Mouse (Mus musculus): Measurements from ENCODE around the gene Pcsk5.

Pcsk5 gene

DNA sequence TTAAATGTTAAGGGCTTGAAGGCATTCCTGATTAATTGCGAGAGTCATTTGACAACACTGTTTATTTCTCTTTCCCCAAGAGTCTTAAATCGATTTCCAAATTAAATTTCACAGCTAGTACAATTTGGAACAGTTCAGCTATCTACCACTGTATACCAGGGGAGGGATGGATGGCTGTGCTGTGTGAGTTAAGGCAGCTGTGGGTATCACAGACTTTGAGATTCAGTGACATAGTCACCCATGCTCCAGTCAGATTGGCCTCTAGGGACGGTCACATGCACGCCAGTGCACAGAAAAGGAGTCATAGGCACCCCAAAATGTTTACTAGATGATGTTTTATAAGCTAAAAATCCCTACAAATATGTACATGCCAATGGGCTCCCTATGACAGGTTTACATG is 260.0 kb downstream of the Pcsk5 start:
- no peak for DNase-seq (ENCODE audit: low spot score in 2 of 2)

DNA sequence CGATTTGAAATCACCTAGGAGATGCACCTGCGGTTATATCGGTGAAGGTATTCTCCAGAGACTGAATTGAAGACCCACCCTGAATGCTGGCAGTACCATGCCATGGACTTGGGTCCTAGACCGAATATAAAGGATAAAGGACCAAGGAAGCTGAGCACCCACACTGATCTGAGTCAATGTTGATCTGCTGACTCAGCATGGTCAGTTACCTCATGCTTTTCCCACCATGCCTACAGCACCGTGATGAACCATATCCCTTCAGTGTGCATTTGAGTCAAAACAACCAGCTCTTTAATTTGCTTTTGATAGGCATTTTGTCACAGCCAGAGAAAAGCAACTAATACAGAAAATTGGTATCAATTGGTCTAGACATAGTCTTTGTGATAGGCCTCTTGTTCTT is 262.9 kb downstream of the Pcsk5 start:
- no peak for DNase-seq (ENCODE audit: low spot score in 2 of 2)

DNA sequence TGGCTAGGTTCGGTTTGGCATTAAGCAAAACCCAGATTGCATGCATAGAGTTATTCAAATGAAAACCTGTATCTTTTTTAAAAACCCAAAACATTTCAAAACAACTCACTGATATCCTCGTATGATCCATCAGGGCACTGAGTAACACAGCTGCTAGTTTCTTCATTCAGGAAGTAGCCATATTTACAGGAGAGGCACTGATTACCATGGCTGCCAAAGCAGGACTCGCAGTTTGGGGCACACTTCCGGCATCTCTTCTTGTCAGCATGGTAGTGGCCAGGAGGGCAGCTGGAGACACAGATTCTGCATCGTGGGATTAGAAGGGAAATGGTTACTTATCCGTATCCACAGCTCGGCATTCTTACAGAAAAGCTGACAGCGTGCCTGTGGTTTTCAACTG is 265.1 kb downstream of the Pcsk5 start:
- no peak for DNase-seq (ENCODE audit: low spot score in 2 of 2)

DNA sequence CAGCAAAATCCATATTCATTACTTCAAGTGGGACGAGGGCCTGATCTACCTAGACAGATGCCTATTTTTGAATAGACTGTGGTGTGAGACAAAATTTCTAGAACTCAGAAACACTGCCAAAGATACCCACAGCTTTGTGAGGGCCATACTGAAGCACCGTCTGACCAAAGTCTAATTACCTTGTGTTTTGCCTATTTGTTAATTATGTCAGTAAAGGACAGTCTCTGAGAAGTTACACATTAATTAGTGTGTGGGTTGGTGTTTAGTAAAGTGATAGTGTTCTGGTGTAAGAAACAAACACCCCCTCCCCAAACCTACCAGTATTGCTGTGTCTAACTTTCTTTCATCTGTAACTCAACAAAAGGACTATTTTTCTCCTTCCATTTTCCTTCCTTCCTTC is 266.5 kb downstream of the Pcsk5 start:
- no peak for DNase-seq (ENCODE audit: low spot score in 2 of 2)

DNA sequence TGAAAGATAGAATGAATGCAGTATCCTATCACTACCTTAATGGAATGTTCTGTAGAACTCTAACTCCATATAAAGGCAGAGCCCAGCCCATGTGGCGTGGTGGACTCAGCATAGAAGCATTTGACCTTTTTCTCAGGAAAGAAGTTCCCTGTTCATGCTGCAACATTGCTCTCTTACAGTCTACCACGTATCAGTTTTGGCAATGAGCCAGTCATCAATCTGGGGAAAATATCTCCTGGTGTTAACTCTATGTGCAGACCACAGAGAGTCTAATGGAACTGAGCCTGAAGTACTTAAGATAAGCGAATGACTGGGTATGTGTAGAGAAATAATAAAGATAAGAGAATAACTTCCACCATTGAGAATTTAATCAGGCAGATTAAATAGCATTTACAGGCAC is 270.2 kb downstream of the Pcsk5 start:
- no peak for DNase-seq (ENCODE audit: low spot score in 2 of 2)

DNA sequence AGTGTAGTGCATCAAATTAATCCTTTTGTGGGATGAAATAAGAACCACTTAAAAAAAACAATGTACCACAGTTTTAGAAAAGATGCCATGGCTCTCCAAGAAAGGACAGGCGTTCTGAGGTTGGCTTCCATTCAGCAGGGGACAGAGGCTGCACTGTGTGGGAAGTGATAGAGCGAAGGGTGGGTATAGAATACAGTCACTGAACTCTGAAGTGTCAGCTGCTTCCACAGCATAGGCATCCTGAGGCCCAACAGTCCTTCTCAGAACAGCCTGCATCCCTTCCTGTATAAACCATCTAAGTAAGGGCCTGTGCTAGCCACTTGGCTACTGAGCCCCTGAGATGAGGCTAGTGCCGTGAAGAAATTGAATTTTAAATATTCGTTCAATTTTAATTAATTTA is 271.3 kb downstream of the Pcsk5 start:
- DNase-seq (ENCODE audit: low spot score in 2 of 2) = no peak

DNA sequence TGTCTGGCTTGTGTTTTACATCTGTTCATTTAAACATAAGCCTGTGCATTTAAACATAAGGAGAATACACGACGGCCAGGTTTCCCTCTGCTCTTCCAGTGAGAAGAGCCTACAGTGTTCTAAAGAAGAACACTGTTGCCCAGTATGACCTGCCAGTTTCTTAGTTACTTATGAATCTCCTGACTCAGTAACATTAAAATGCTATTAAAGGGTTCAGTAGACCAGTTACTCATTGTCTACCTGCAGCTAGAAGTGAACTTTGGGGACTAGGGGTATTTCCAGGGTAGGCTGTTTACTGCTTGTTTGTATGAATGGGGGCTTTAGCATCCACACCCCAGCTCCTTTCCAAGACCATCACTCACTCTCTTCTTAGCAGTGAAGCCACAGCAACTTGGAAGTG is 278.7 kb downstream of the Pcsk5 start:
- DNase-seq (ENCODE audit: low spot score in 2 of 2) = no peak

DNA sequence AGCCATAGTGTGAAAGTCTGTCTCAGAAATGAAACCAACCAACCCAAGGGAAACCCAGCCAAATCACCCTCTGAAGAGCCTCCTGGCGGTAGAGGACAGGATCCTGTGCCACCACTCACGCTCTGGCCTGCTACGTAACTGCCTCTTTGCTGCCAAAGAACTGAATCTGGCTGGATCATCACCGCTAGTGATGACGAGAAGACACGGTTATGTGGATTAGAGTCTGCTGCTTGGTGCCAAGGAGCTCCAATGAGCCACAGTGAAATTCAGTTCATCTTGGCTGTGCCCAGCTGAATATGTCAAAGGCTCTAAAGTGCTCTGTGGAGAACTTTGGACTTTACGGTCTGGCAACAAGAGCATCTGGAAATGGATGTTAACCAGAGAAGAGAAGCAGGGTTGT is 282.3 kb downstream of the Pcsk5 start:
- no peak for DNase-seq (ENCODE audit: low spot score in 2 of 2)

DNA sequence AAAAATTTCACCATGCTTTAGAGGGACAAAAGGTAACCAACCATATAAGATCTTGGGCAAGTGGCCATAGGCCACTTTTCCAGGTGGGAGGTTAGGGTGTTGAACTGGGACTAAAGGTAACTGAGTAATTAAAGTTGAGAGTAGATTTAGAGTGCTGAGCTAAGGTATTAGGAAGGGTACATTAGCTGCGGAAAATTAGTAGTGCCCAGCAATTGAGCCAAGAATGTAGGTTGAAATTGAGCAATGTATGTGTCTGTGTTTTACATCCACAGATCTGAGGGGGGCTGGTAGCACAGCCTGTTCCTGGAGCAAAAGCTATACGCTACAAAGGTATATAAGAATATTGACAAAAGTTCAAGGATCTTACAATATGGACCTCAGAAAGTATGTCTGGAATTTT is 282.9 kb downstream of the Pcsk5 start:
- no peak for DNase-seq (ENCODE audit: low spot score in 2 of 2)

DNA sequence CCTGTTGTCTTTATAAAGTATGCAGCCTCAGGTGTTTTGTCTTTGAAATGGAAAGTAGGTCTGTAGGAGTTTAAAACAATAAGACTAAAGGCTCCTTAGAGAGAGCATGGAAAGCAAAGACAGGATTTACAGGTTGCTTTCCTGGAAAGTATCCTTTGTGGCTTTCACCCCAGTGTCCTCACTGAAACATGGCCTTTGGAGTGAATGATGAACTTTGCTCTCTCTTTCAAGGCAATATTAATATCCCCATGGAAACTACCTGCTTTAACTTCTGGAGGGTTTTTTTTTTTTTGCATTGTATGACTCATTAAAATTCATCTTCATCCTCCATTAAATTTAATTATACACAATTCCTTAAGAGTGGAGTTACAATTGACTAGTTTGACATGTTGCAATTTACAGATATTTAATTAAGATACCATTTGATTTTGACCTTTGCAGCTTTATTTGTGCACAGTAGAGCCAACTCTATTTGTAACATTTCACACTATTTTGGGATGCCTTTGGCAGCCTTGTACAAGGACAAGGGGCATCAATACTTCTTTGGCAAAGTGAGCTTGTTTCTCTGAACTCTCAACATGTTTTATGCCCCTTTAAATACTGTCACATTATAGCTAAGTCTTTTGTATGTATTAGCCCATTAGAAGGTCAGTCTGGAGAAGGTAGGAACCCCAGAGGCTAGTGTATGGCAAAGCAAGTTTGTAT is 283.9 kb downstream of the Pcsk5 start:
- no peak for DNase-seq (ENCODE audit: low spot score in 2 of 2)

DNA sequence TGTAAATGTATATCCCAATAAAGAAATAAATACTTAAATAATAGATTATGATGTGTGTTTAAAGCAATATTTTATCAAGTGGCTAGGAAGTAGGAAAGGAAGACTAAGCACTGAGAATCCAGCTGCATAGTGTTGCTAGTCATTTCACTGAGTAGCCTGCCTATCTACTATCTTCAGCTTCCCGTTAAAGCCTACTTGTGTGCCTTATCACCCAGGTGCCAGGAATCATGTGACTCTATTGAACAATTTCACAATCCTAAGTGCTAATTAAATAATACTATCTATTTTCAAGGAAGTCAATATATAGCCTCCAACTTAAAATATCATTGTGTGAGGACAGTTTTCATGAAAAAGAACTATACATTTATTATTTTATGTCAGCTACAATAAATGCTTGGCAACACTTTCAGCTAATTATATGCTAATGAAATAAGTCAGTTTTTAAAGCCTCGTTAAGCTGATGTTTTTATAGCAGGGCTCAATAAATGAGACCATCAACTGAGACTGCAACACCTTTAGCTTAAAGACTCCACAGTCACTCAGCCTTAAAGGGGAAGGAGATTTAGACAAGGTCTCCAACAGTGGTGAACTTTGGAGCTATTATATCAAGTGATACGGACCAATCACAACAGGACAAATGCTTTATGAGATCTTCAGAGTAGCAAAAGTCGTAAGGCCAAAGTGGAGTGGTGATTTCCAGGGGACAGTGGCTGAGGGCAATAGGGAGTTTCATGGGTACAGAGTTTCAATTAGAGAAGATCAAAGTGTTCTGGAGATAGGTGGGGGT is 308.5 kb downstream of the Pcsk5 start:
- DNase-seq (ENCODE audit: low spot score in 2 of 2) = no peak

DNA sequence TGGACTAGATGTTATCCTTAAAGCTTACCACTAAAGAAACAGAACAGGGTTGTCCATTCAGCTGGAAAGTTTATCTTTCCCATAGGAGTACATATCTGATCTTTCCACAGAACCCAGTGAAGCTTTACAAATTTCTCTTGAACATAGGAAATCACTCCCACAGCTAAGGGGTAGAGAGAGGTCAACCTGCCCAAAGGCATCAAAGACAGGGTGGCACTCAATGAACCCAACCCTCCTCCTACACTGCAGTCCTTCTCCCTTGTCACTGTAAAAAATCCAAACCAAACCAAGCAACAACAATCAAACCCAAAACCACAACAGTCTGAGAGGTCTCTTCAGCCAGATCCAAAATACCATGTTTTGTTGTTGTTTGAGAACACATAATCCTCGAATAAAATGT is 311.9 kb downstream of the Pcsk5 start:
- no peak for DNase-seq (ENCODE audit: low spot score in 2 of 2)

DNA sequence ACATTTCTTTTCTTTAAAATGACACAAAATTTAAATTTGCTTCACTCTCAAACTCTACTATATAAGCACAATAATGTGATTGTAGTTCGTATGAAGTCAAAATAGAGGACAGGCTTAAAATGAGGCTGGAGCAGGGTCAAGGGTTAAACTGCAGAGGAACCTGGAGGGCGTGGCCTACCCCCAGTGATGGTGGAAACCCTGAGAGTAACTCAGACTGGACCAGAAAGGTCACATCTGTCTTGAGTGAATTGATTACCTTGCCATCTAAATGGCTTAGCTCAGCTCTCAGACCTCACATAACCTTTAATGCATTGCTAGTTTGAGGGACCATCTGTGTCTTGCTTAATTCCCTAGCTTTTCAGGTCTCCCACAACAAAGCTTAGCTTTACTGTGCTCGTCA is 323.0 kb downstream of the Pcsk5 start:
- DNase-seq (ENCODE audit: low spot score in 2 of 2) = no peak

DNA sequence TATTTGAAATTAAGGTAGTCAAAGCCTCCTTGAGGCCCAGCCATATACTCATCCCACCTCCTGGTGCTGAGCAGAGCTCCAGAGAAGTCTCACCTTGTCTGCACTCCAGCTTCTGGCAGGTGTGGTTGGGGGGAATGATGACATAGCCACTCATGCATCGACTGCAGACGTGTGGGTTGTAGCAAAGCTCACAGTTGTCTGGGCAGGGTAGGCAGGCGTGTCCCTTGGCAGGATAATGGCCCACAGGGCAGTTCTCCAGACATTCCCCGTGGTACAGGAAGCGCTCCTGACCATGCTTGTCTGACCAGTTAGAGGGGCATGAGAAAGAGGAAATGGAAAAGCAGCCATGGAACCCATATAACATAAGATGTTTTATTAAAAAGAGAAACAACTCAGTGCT is 326.1 kb downstream of the Pcsk5 start:
- no peak for DNase-seq (ENCODE audit: low spot score in 2 of 2)

DNA sequence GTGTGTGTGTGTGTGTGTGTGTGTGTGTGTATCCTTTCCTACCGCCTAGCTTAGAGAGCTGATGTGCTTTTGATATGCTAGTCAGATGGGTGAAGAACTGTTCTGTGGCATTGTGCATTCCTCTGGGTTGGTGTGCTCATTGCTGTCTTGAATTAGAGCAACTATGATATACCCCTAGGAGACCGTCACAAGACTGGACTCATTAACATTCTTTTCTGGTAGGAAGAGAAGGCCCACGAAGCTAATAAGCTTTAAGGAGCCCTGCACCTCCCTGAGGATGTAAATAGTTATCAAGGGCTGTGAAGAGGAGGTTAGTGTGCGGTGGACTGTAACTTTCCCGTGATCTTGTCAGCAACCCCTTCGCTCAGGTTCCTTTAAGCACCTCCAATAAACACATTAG is 333.2 kb downstream of the Pcsk5 start:
- no peak for DNase-seq (ENCODE audit: low spot score in 2 of 2)

DNA sequence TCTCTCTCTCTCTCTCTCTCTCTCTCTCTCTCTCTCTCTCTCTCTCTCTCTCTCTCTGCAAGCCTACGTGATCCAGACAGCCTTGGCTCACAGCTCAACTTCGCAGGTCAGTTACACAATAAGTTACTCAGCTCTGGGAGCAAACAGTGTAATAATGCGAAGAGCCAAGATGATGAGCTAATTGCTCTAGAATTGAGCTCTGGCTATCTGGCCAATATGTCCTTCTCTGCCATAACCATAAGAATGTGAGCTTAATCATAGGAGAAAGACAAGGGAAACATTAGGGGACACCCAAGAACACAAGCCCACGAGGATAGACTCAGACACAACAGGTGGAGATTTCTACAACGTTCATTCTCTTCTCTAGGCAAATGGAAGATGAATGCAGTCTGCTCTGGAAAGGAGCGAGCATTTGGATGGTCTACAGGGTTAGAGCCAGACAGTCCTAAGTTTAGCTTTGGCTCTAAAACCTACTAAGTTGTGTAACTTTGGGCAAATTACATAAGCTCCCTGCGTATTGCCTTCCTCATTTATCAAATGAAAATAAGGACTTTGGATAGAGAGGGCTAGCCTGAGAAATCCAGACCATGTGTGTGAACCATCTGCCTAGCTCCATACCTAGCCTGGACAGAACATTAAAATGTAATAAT is 338.7 kb downstream of the Pcsk5 start:
- no peak for DNase-seq (ENCODE audit: low spot score in 2 of 2)

DNA sequence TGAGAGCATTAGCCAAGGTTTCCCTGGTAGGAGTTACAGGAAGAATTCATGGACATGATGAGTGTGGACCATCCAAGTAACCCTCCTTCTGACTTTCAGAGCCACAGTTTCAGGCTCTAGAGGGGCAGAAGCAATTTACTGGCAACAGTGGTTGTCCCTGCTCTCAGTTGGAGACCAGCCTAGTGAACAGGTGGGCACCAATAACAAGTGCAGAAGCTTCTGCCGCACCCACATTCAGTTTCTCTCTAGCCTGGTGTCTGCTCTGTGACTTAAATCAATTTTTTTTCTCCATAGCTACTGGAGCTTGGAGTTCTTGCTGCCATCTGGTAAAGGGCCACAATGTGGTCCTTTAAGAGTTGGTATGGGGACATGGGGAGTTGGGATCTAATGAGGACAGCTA is 341.3 kb downstream of the Pcsk5 start:
- DNase-seq (ENCODE audit: low spot score in 2 of 2) = no peak

DNA sequence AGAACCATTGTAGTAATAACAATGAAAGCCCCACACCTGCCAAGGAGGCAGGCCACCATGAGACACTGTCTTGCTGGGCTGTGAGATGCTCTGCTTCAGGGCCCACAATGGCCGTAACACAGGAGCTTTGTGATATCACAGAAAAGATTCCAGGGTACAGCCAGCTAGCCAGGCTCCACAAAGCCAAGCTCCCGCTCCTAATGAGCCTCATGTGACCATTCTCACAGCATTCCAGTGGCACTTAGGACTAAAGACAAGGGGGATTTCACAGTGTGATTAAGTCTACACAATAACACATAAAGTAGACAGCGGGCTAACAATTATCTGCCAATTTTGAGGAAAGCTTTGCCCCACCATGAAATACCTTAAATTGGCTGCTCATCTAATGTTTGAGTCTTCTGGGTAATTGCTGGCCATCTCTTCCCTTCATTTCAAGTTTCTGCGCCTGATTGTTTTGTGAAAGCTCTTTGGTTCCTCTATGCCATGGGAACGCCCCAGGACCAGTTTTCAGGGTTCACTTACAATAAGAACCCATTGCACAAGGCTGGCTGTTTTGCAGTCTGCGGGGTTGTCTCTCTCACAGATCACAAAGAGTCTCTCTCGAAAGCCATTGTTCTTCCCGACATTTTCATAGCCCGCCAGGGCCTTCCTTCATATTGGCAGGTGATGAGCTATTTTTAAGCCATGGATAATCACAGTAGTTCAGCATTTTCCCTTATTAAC is 345.4 kb downstream of the Pcsk5 start:
- no peak for DNase-seq (ENCODE audit: low spot score in 2 of 2)

DNA sequence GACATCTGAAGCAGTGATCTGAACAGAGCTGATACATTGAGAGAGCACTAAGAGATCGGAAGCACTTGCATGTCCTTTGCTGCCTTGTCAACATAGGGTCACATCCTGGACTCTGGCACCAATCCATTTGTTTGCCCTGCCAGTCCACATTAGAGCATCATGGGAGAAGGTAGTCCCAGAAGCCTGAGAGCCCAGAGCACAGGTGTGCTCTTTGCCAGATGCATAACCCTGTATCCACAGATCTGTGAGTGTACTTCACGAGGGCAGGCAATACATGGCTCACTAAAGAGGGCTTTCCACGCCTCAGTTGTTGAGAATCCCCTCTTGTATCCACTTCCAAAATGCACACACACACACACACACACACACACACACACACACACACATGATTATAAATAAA is 346.1 kb downstream of the Pcsk5 start:
- DNase-seq (ENCODE audit: low spot score in 2 of 2) = no peak

DNA sequence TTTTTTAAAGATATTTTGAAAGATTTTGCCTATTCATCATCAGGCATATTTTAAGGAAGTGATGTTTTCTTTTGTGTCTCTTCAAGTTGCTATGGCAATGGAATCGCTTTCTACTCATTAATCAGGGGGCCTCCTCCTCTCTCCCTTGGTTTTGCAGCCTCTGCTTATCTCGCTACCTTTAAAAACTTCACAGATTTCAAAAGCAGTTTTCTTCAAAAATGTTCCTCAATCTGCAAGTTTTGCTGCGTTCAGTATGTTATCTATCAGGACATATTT is 347.6 kb downstream of the Pcsk5 start:
- DNase-seq (ENCODE audit: low spot score in 2 of 2) = no peak

DNA sequence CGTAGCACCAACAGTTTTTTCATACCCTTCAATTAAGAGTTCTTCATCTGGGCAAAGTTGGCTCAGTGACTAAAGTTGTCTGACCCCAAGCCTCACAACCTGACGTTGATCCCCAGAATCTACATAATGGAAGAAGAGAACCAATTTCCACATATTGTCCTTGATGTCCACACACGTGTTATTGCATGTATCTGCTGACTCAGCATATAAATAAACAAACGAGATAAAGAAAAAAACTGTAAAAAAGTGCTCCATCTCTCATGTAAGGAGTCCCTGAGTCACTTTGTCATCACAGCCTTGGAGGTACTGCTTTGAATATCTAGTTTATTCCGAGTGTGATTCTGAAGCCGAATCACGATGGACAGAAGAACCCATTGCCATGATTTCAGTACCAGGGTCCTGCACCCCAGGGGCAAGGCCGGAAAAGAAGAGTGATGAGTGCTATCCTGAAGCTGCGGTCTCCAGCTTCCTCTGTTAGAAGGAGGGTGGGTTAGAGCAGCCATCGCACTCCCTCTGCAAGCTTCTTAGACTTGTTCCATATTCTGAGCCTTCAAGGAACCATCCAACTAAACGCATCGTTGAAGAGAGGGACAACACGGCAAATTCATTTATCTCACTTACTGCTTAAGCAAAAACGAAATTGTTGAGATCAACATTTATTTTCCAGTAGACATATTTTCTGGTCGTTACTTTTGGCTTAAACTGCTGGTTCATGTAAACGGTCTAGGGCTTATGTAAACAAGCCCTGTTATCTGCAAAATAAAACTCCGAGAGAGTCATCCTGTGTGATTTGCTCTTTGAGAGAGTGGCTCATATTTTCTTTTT is 348.2 kb downstream of the Pcsk5 start:
- DNase-seq (ENCODE audit: low spot score in 2 of 2) = no peak

Data from frontal cortex, postnatal 14 days (tissue).